Mouse (Mus musculus) mesoderm, embryonic 11.5 days (tissue): ENCODE results near the gene Speer4e.
"Not testable (repeated sequence)": the region's sequence is repeated elsewhere in the genome, so short reads cannot be mapped to it uniquely, and the experiment has no call there.

Source experiments
- DNase-seq: peaks from one replicate; pipeline ENCODE4 v3.0.0-alpha.2; 2012; ENCODE audit warnings: low read depth, low spot score

Speer4e gene

GRCm38 (mm10) chr5:14938329-14938728, at the start of gene Speer4e:
Gene Speer4e, minus strand, starts transcription at chr5:14938429.
- not testable (repeated sequence) for DNase-seq

GRCm38 (mm10) chr5:14986649-14987387, 48.6 kb upstream of the Speer4e start:
- not testable (repeated sequence) for DNase-seq

- DNase-seq = not testable (repeated sequence)
Observed at GRCm38 (mm10) chr5:14978835-14979234, 40.6 kb upstream of the Speer4e start, which contains the start of gene Gm10354. Gene Gm10354, minus strand, starts transcription at chr5:14978935.

- DNase-seq = not testable (repeated sequence)
Observed at GRCm38 (mm10) chr5:14977368-14977767, 39.1 kb upstream of the Speer4e start.

GRCm38 (mm10) chr5:14975294-14975693, 37.1 kb upstream of the Speer4e start:
- not testable (repeated sequence) for DNase-seq

GRCm38 (mm10) chr5:14972841-14973240, 34.6 kb upstream of the Speer4e start:
- DNase-seq = not testable (repeated sequence)

- not testable (repeated sequence) for DNase-seq
Observed at GRCm38 (mm10) chr5:14963821-14964220, 25.6 kb upstream of the Speer4e start.

GRCm38 (mm10) chr5:14961502-14961901, 23.3 kb upstream of the Speer4e start:
- DNase-seq = not testable (repeated sequence)

GRCm38 (mm10) chr5:14955928-14956706, 17.9 kb upstream of the Speer4e start:
- DNase-seq = not testable (repeated sequence)

GRCm38 (mm10) chr5:14953587-14953986, 15.4 kb upstream of the Speer4e start:
- not testable (repeated sequence) for DNase-seq

- not testable (repeated sequence) for DNase-seq
Observed at GRCm38 (mm10) chr5:14952749-14953148, 14.5 kb upstream of the Speer4e start.

GRCm38 (mm10) chr5:14951822-14952221, 13.6 kb upstream of the Speer4e start:
- not testable (repeated sequence) for DNase-seq

- DNase-seq = not testable (repeated sequence)
Observed at GRCm38 (mm10) chr5:14947482-14948198, 9.4 kb upstream of the Speer4e start.

GRCm38 (mm10) chr5:14945524-14945923, 7.3 kb upstream of the Speer4e start:
- DNase-seq = not testable (repeated sequence)

GRCm38 (mm10) chr5:14941043-14941442, 2.8 kb upstream of the Speer4e start:
- DNase-seq = not testable (repeated sequence)

- not testable (repeated sequence) for DNase-seq
Observed at GRCm38 (mm10) chr5:14933721-14934120, 4.5 kb downstream of the Speer4e start.

GRCm38 (mm10) chr5:14927047-14927446, 11.2 kb downstream of the Speer4e start:
- not testable (repeated sequence) for DNase-seq

GRCm38 (mm10) chr5:14914799-14915198, 23.4 kb downstream of the Speer4e start, which contains the start of gene Gm9758:
Gene Gm9758, minus strand, starts transcription at chr5:14914899.
- DNase-seq = not testable (repeated sequence)

- DNase-seq = not testable (repeated sequence)
Observed at GRCm38 (mm10) chr5:14914361-14914760, 23.9 kb downstream of the Speer4e start.

- DNase-seq = not testable (repeated sequence)
Observed at GRCm38 (mm10) chr5:14903539-14903938, 34.7 kb downstream of the Speer4e start.

GRCm38 (mm10) chr5:14892242-14892641, 46.0 kb downstream of the Speer4e start:
- DNase-seq = no peak

- DNase-seq = not testable (repeated sequence)
Observed at GRCm38 (mm10) chr5:14885291-14885690, 52.9 kb downstream of the Speer4e start.
